Mouse (Mus musculus) spleen, adult 2 months (tissue): Measurements from ENCODE around the gene Gng3.

Source experiments
- CTCF ChIP-seq: fragments of 200-500 bp; IDR thresholded peaks from 2 replicates; pipeline ENCODE4 v1.5.1; 2011; ENCODE audit warnings: mild to moderate bottlenecking, inconsistent platforms; ENCODE audit not compliant: insufficient read depth, insufficient read length, insufficient replicate concordance; ENCODE audit errors: extremely low read depth
- POLR2A ChIP-seq: fragments of 200-500 bp; IDR thresholded peaks from 2 replicates; pipeline ENCODE4 v1.6.1; 2011; ENCODE audit warnings: low read depth, low read length, inconsistent platforms

DNA sequence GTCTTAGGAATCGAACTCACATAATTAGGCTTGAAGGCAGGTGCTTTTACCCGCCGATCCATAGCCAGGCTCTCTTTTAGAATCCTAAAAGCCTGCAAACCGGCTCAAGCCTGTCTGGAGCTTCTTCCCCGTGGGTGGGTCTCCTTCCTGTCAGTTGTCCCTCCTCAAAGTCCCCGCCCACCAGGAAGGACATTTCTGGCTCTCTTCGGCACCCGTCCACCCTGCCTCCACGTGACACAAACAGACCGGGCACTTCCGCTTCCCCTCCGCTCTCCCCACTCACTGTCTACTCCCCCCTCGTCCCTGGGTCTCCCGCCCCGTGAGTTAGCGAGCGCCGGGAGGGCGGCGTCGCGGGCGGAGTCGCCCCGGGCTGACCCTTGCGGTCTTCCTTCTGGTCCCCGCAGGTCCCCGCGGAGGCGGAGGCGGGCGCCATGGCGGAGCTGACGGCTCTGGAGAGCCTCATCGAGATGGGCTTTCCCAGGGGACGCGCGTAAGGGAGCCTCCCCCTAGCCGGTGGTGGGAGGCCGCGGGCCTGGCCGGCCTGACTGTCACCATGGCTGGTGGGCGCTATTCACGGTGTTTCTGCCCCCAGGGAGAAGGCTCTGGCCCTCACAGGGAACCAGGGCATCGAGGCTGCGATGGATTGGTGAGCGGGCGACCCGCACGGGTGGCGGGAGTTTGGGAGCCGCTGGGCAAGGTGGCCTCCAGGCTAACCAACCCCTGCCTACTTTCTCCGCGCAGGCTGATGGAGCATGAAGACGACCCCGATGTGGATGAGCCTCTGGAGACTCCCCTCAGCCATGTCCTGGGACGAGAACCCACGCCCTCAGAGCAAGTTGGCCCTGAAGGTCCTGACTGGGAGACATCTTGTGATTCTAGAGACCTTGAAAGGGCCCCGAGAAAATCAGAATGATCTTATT is 32.5 kb upstream of the Gng3 start, which contains the start of gene Ubxn1:
- TF ChIP-seq POLR2A (no peak; the same call in none of the 2 replicates), CTCF (no peak)
